8 mouse cellular contexts compared by ENCODE assay signal in the genomic region with DNA sequence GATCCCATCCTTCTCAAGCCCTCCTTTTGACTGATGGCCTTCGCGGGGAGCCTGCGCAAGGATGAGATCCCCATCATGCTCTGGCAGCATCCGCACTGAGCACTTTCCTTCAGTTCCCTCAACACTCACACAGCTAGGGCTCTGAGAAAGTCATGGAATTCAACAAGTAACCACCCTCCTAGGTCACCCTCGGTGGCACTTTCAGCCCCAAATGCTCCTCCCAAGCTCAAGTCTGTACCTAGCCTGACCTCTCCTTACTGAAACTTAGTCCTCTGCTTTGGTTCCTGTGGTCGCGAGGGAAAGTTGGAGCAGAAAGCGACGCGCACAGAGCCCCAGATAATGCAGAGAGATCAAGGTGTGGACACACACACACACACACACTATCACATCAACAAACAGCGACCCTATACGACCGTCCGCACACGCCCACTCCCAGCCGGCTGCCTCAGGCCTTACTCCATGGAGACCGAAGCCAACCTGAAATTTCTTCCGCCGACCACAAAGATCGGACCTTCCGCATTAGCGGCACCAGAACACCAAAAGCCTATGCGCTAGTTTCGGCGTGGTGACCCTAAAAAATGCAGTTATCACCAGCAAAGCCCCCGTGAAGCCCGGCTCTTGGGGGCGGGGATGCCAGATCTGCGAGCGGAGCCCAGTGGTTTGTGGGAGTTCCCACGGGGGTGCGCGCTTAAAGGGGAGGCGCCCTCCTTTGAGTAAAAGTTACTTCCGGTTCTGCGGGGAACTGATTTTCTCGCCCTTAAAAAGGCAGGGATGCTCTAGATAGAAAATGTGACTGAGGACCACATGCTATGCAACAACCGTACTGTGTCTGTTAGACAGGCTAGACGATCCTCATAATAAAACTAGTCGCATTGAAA. TPM values are rescaled to one million over a fixed set of nuclear protein-coding genes. Genes with fewer than 3 reads are reported as not detected.
A peak's percentile ranks its signal among the peaks of the same experiment; 100 is the strongest.
DNase-seq lines count a peak whose midpoint lies in the region; ATAC-seq and TF ChIP-seq lines count a peak whose summit lies in the region.

A gene (minus strand): TSS at position 643 of the 878 bp plus-strand sequence.

- peak within 1 kb of the TSS; percentile 70 for H3K4me3 ChIP-seq in limb, embryonic 15.5 days
- H3K4me3 ChIP-seq in midbrain, postnatal 0 days (ENCODE audit: low read depth, low read length), result peak within 1 kb of the TSS; percentile 70

- no peaks in the 10 kb centered on the region for H3K27me3 ChIP-seq in limb, embryonic 15.5 days
- H3K27me3 ChIP-seq in midbrain, postnatal 0 days (ENCODE audit: insufficient read depth, low read length), result no peaks in the 10 kb centered on the region

- H3K9me3 ChIP-seq in limb, embryonic 15.5 days, result no peaks in the 10 kb centered on the region
- no peaks in the 10 kb centered on the region for H3K9me3 ChIP-seq in midbrain, postnatal 0 days (ENCODE audit: low read length)

- peak within 1 kb of the TSS; percentile 56 for H3K4me2 ChIP-seq in limb, embryonic 15.5 days
- H3K4me2 ChIP-seq in midbrain, postnatal 0 days (ENCODE audit: low read depth, low read length, poor library complexity, severe bottlenecking), result peak within 1 kb of the TSS; percentile 82

- TF ChIP-seq CTCF in midbrain, postnatal 0 days (IDR thresholded peaks at IDR 0.05), result no peak

- 4% methylated on average over 40 of the region's 40 CpGs for WGBS in limb, embryonic 15.5 days
- 3% methylated on average over 40 of the region's 40 CpGs for WGBS in midbrain, postnatal 0 days

- DNase-seq in 3134 (ENCODE audit: extremely low read depth, insufficient read length, low spot score), result peak; percentile 70
- DNase-seq in adrenal gland, adult 2 months, result peak; percentile 78
- DNase-seq in embryo, embryonic 11.5 days (ENCODE audit: low read depth, low spot score), result peak; percentile 57
- peak; percentile 96 for DNase-seq in heart, adult 11 months
- peak; percentile 37 for DNase-seq in kidney, adult 11 months
- DNase-seq in midbrain, postnatal 0 days (ENCODE audit: low spot score), result peak; percentile 89
- peak; percentile 11 to 35 for DNase-seq in spleen, postnatal 14 days (ENCODE audit: low spot score in 2 of 2)

- H3K9ac ChIP-seq in limb, embryonic 15.5 days, result peak within 1 kb of the TSS; percentile 59
- peak within 1 kb of the TSS; percentile 74 for H3K9ac ChIP-seq in midbrain, postnatal 0 days (replicated peaks; ENCODE audit: low read length, poor library complexity, severe bottlenecking)

- peak; percentile 67; the same call in 1 of the 2 replicates for ATAC-seq in limb, embryonic 15.5 days (ENCODE audit: insufficient number of reproducible peaks, low FRiP score, low TSS enrichment, low read depth)
- ATAC-seq in midbrain, postnatal 0 days (ENCODE audit: low FRiP score), result peak; percentile 88

- no peaks in the 10 kb centered on the region for H3K4me1 ChIP-seq in limb, embryonic 15.5 days
- H3K4me1 ChIP-seq in midbrain, postnatal 0 days (ENCODE audit: insufficient read depth, low read length), result peaks cover 4% of the 10 kb centered on the region; the same call in 1 of the 2 replicates

- 0 out of 2 replicates have a peak within 1 kb of the TSS, but pooled peaks have one; percentile 33 for H3K27ac ChIP-seq in limb, embryonic 15.5 days
- H3K27ac ChIP-seq in midbrain, postnatal 0 days (ENCODE audit: low read depth, low read length), result peak within 1 kb of the TSS; percentile 77

- peaks cover 7% of the 10 kb centered on the region for H3K36me3 ChIP-seq in limb, embryonic 15.5 days
- peaks cover 3% of the 10 kb centered on the region; the same call in 1 of the 2 replicates for H3K36me3 ChIP-seq in midbrain, postnatal 0 days (ENCODE audit: insufficient read depth, low read length)

RNA-seq across cellular contexts. Expression of the gene that starts here (rescaled TPM):
- 10 to 100 TPM; 10.9 to 11.4 TPM for total RNA-seq in adrenal gland, adult 2 months (2021)
- polyA plus RNA-seq in adrenal gland, adult 2 months (2012; rRNA removed), result 0.39 and 0.67 TPM in 2 replicates
- 8.1 and 9.2 TPM in 2 replicates for polyA plus RNA-seq in limb, embryonic 15.5 days (2015; fragmentation: Nextera tagmentation; extraction: Ambion mirVana)
- total RNA-seq in midbrain, postnatal 0 days (2014; rRNA removed), result 5.9 and 18.5 TPM in 2 replicates
- polyA plus RNA-seq in midbrain, postnatal 0 days (2015; fragmentation: Nextera tagmentation; extraction: Ambion mirVana), result 6.7 and 6.8 TPM in 2 replicates

Comparison
In these comparisons a context has a peak if more than half of its experiments do, and no peak if none do; other contexts are left out.
1. Peak in every context shown above with its lines: DNase-seq, ATAC-seq, H3K4me3 ChIP-seq and H3K27ac ChIP-seq.
2. DNase-seq: peak in every context shown above with its lines; median percentile 96 in heart, adult 11 months; 89 in midbrain, postnatal 0 days; 78 in adrenal gland, adult 2 months; 70 in 3134; 57 in embryo, embryonic 11.5 days; 37 in kidney, adult 11 months; 23 in spleen, postnatal 14 days.